Mouse (Mus musculus) CH12.LX (cell line): Measurements from ENCODE around the gene Hist1h3g. TPM values are rescaled to one million over a fixed set of nuclear protein-coding genes. Genes with fewer than 3 reads are reported as not detected.
A peak's percentile ranks its signal among the peaks of the same experiment; 100 is the strongest.

Source experiments
- DNase-seq: peaks from one replicate; pipeline ENCODE4 v3.0.0-alpha.2; 2013; ENCODE audit errors: extremely low read depth
- H3K27ac ChIP-seq: 2 replicates; pipeline ENCODE4 v1.5.1; 2012; ENCODE audit warnings: low read depth, mild to moderate bottlenecking, control low read depth, moderate library complexity; ENCODE audit not compliant: insufficient read depth
- H3K27me3 ChIP-seq: replicated peaks from 2 replicates; pipeline ENCODE3; 2012; ENCODE audit warnings: inconsistent platforms
- H3K36me3 ChIP-seq, 2 experiments: replicated peaks in 1 of 2; 2 replicates each; pipeline versions ENCODE3 to v1.6.1; 2012; ENCODE audit warnings: inconsistent platforms in 1 of 2, low read length in 1 of 2, mild to moderate bottlenecking in 1 of 2, mixed read lengths in 1 of 2, moderate library complexity in 1 of 2; ENCODE audit not compliant: control insufficient read depth in 1 of 2, insufficient read depth in 1 of 2
- H3K4me1 ChIP-seq, 2 experiments: 2 replicates each; pipeline ENCODE4 v1.6.1; 2012; ENCODE audit warnings: inconsistent platforms in 1 of 2, moderate library complexity in 1 of 2; ENCODE audit not compliant: insufficient read depth in 2 of 2, control insufficient read depth in 1 of 2
- H3K4me2 ChIP-seq: 2 replicates; pipeline ENCODE4 v1.6.1; 2012; ENCODE audit warnings: low read depth, mild to moderate bottlenecking, control low read depth; ENCODE audit not compliant: poor library complexity, insufficient read depth, severe bottlenecking
- H3K4me3 ChIP-seq, 3 experiments: fragments of 150-350 bp in 1 of 3; sonication (generic) in 1 of 3; replicated peaks in 1 of 3; 2 replicates each; pipeline versions ENCODE3 to v1.5.1; 2011 to 2012; ENCODE audit warnings: low read depth in 2 of 3, low read length in 2 of 3, mild to moderate bottlenecking in 2 of 3, moderate library complexity in 2 of 3, control low read depth in 1 of 3, improper control_type of control experiment in 1 of 3, inconsistent platforms in 1 of 3, mixed read lengths in 1 of 3; ENCODE audit not compliant: poor library complexity in 1 of 3
- H3K79me2 ChIP-seq: replicated peaks from 2 replicates; pipeline ENCODE4 v1.6.1; 2012; ENCODE audit warnings: mild to moderate bottlenecking, moderate library complexity; ENCODE audit not compliant: control insufficient read depth, poor library complexity, insufficient read depth, severe bottlenecking; ENCODE audit errors: extremely low read depth
- H3K9ac ChIP-seq: 2 replicates; pipeline ENCODE4 v1.6.1; 2012; ENCODE audit warnings: low read depth, mild to moderate bottlenecking, control low read depth, moderate library complexity; ENCODE audit not compliant: insufficient read depth
- H3K9me3 ChIP-seq: replicated peaks from 2 replicates; pipeline ENCODE3; 2012; ENCODE audit warnings: low read length, inconsistent platforms, mixed read lengths
- CHD2 ChIP-seq: IDR thresholded peaks from 2 replicates; pipeline ENCODE4 v1.6.1; 2011; ENCODE audit warnings: low read length, improper control_type of control experiment
- CTCF ChIP-seq, 2 experiments: IDR thresholded peaks in 1 of 2; conservative IDR thresholded peaks in 1 of 2; 2 replicates each; pipeline ENCODE4 v1.5.1; 2011 to 2012; ENCODE audit warnings: low read depth in 2 of 2, low read length in 2 of 2, improper control_type of control experiment in 1 of 2, inconsistent platforms in 1 of 2, mild to moderate bottlenecking in 1 of 2, moderate library complexity in 1 of 2
- E2F4 ChIP-seq: IDR thresholded peaks from 2 replicates; pipeline ENCODE4 v1.6.1; 2011; ENCODE audit warnings: low read depth, low read length, improper control_type of control experiment; ENCODE audit not compliant: insufficient replicate concordance
- ELF1 ChIP-seq: IDR thresholded peaks from 2 replicates; pipeline ENCODE4 v1.6.1; 2014; ENCODE audit warnings: low read depth, mild to moderate bottlenecking, inconsistent platforms, low read length, improper control_type of control experiment
- EP300 ChIP-seq: IDR thresholded peaks from 2 replicates; pipeline ENCODE4 v1.6.1; 2011; ENCODE audit warnings: low read length, improper control_type of control experiment
- GABPA ChIP-seq: IDR thresholded peaks from 2 replicates; pipeline ENCODE4 v1.6.1; 2012; ENCODE audit warnings: low read depth, low read length, improper control_type of control experiment, inconsistent platforms; ENCODE audit not compliant: insufficient replicate concordance
- HCFC1 ChIP-seq: IDR thresholded peaks from 2 replicates; pipeline ENCODE4 v1.6.1; 2012; ENCODE audit warnings: low read depth, mild to moderate bottlenecking, inconsistent platforms, low read length, improper control_type of control experiment
- IRF4 ChIP-seq: IDR thresholded peaks from 2 replicates; pipeline ENCODE4 v1.6.1; 2014; ENCODE audit warnings: low read depth, mild to moderate bottlenecking, inconsistent platforms, low read length, improper control_type of control experiment
- KAT2A ChIP-seq: IDR thresholded peaks from 2 replicates; pipeline ENCODE4 v1.6.1; 2012; ENCODE audit warnings: low read length, improper control_type of control experiment, inconsistent platforms; ENCODE audit not compliant: insufficient replicate concordance
- MAZ ChIP-seq: IDR thresholded peaks from 2 replicates; pipeline ENCODE4 v1.6.1; 2012; ENCODE audit warnings: low read depth, mild to moderate bottlenecking, inconsistent platforms, low read length, improper control_type of control experiment, moderate library complexity
- MEF2A ChIP-seq: IDR thresholded peaks from 2 replicates; pipeline ENCODE4 v1.6.1; 2014; ENCODE audit warnings: low read depth, mild to moderate bottlenecking, inconsistent platforms, low read length, improper control_type of control experiment, borderline replicate concordance
- MYC ChIP-seq: IDR thresholded peaks from 2 replicates; pipeline ENCODE4 v1.6.1; 2011; ENCODE audit warnings: low read depth, mild to moderate bottlenecking, improper control_type of control experiment, low read length
- NRF1 ChIP-seq: IDR thresholded peaks from 2 replicates; pipeline ENCODE4 v1.6.1; 2014; ENCODE audit warnings: low read depth, mild to moderate bottlenecking, inconsistent platforms, low read length, improper control_type of control experiment, moderate library complexity
- PAX5 ChIP-seq: IDR thresholded peaks from 2 replicates; pipeline ENCODE4 v1.6.1; 2012; ENCODE audit warnings: low read length, inconsistent platforms, mixed read lengths
- POLR2A ChIP-seq: IDR thresholded peaks from 2 replicates; pipeline ENCODE4 v1.6.1; 2011; ENCODE audit warnings: low read depth, mild to moderate bottlenecking, improper control_type of control experiment, low read length
- RAD21 ChIP-seq: IDR thresholded peaks from 2 replicates; pipeline ENCODE4 v1.6.1; 2011; ENCODE audit warnings: low read depth, mild to moderate bottlenecking, low read length, improper control_type of control experiment, moderate library complexity
- RCOR1 ChIP-seq: conservative IDR thresholded peaks from 2 replicates; pipeline ENCODE4 v1.6.1; 2012; ENCODE audit warnings: low read depth, mild to moderate bottlenecking, inconsistent platforms, low read length, improper control_type of control experiment
- SIN3A ChIP-seq: IDR thresholded peaks from 2 replicates; pipeline ENCODE4 v1.6.1; 2012; ENCODE audit warnings: low read length, improper control_type of control experiment, inconsistent platforms
- SMC3 ChIP-seq: IDR thresholded peaks from 2 replicates; pipeline ENCODE4 v1.6.1; 2011; ENCODE audit warnings: low read depth, low read length, improper control_type of control experiment
- TBP ChIP-seq: conservative IDR thresholded peaks from 2 replicates; pipeline ENCODE4 v1.6.1; 2011; ENCODE audit warnings: low read depth, low read length, improper control_type of control experiment
- TCF12 ChIP-seq: IDR thresholded peaks from 2 replicates; pipeline ENCODE4 v1.6.1; 2014; ENCODE audit warnings: low read depth, mild to moderate bottlenecking, inconsistent platforms, low read length, improper control_type of control experiment
- USF2 ChIP-seq: conservative IDR thresholded peaks from 2 replicates; pipeline ENCODE4 v1.6.1; 2011; ENCODE audit warnings: low read depth, low read length, improper control_type of control experiment
- ZC3H11A ChIP-seq: IDR thresholded peaks from 2 replicates; pipeline ENCODE4 v1.6.1; 2012; ENCODE audit warnings: low read depth, mild to moderate bottlenecking, inconsistent platforms, low read length, improper control_type of control experiment
- ZKSCAN1 ChIP-seq: IDR thresholded peaks from 2 replicates; pipeline ENCODE4 v1.6.1; 2012; ENCODE audit warnings: low read depth, inconsistent platforms, low read length, improper control_type of control experiment, borderline replicate concordance
- ZMIZ1 ChIP-seq: IDR thresholded peaks from 2 replicates; pipeline ENCODE4 v1.6.1; 2012; ENCODE audit warnings: low read depth, mild to moderate bottlenecking, inconsistent platforms, low read length, improper control_type of control experiment
- dilution Hi-C: fragments of 300-500 bp; cut with MboI; formaldehyde crosslinking; loops from 2 replicates; pipeline ENCODE4 v1.14.3; 2020; ENCODE audit warnings: low sequenced_read_pairs; ENCODE audit not compliant: extremely low pct_unique_long_range_greater_than_20kb, extremely low pct_ligation_motif_present
- in situ Hi-C: fragments of 300-500 bp; cut with MboI; formaldehyde crosslinking; loops from 3 replicates; pipeline ENCODE4 v1.14.3; 2019; ENCODE audit warnings: low sequenced_read_pairs, low pct_ligation_motif_present, low pct_unique_long_range_greater_than_20kb, mixed read lengths
- polyA plus RNA-seq: library from polyadenylated mRNA; unstranded; fragments of >175 nt; gene quantifications from 2 replicates; pipeline ENCODE4 v1.2.1, GENCODE M21; 2012; ENCODE audit warnings: low read depth; ENCODE audit not compliant: insufficient read length
- total RNA-seq, 2 experiments: library from RNA; depleted of rRNA; stranded (reverse); fragments of 300-350 nt in 1 of 2; fragments of >200 nt in 1 of 2; gene quantifications; 2 replicates each; pipeline ENCODE4 v1.2.3; 2012 to 2014

Gene Hist1h3g
- total and polyA plus RNA-seq, 3 experiments: 3.4 to 608 (median 75.3) TPM

DNA sequence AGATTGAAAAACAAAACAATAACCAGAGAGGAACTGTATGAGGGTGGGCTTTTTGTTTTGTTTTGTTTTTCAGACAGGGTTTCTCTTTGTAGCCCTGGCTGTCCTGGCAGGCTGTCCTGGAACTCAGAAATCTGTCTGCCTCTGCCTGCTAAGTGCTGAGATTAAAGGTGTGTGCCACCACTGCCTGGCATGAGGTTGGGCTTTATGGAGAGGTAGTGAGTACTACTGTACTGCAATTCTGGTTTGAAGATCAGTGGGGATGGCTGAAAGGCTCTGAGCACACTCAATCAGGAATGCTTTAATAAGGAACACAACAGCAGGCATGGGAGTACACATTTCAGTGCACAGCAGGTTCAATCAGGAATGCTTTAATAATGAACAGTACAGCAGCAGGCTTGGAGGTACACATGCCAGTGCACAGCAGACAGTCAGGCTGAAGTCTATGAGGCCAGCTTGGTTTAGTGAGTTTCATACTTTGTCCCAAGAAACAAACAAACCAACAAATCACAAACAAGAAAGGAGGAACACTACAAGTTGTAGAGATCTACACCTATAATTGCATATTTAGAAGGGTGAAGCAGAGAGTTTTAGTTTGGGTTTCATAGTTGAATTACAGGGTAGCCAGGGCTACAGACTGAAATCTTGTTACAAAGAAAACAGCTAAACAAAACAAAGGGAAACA lies 48.3 kb downstream of the Hist1h3g start:
- H3K4me1 ChIP-seq: peaks cover 3 to 39% of the 10 kb centered on the region in 2 experiments
- dilution Hi-C loops (no loop called here), in situ Hi-C loops (no loop called here)
- peak; percentile 37 for DNase-seq
- peak overlapping the region; percentile 93 for H3K27ac ChIP-seq
- H3K9ac ChIP-seq: peak overlapping the region; percentile 98
- H3K36me3 ChIP-seq: no peaks in the 10 kb centered on the region
- H3K79me2 ChIP-seq: no peaks in the 10 kb centered on the region
- no peaks in the 10 kb centered on the region for H3K9me3 ChIP-seq
- peak overlapping the region in 1 of 3 experiments; percentile 9 for H3K4me3 ChIP-seq
- H3K4me2 ChIP-seq: peak overlapping the region; percentile 78
- no peaks in the 10 kb centered on the region for H3K27me3 ChIP-seq
- no peak for TF ChIP-seq SIN3A
- no peak for TF ChIP-seq PAX5
- TF ChIP-seq E2F4: no peak
- no peak for TF ChIP-seq ZKSCAN1
- TF ChIP-seq POLR2A: 0 out of 2 replicates have a peak, but pooled peaks have one; percentile 19
- no peak for TF ChIP-seq TBP

DNA sequence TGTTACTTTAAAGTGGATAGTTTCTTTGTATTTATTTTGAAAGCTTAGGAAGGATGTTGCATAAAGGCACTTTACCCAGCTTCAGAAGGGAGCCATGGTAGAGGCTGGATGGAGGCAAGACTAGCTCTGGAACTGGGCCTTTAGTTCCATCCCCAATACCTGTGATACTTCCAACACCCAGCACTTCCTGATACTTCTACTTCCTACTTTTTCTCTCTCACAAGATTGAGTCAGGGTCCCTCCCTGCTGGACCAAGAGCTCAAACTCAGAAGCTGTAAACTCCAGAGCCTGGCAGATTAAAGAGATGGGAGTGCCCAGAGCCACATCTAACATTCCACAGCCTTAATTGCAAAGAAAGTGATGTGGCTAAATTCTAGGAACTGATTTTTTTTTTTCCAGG lies 49.1 kb downstream of the Hist1h3g start:
- peaks cover 3 to 47% of the 10 kb centered on the region in 2 experiments for H3K4me1 ChIP-seq
- no peaks in the 10 kb centered on the region for H3K36me3 ChIP-seq
- no peak for TF ChIP-seq IRF4
- peak; percentile 37; the same call in 1 of the 2 replicates for TF ChIP-seq ELF1
- dilution Hi-C loops (no loop called here), in situ Hi-C loops (no loop called here)
- no peaks in the 10 kb centered on the region for H3K9me3 ChIP-seq
- no peaks in the 10 kb centered on the region for H3K79me2 ChIP-seq
- peak overlapping the region; percentile 98 for H3K9ac ChIP-seq
- H3K27me3 ChIP-seq: no peaks in the 10 kb centered on the region
- H3K27ac ChIP-seq: peak overlapping the region; percentile 86
- H3K4me3 ChIP-seq: peak overlapping the region in 1 of 3 experiments; percentile 24
- H3K4me2 ChIP-seq: peak overlapping the region; percentile 96
- DNase-seq: peak; percentile 52

DNA sequence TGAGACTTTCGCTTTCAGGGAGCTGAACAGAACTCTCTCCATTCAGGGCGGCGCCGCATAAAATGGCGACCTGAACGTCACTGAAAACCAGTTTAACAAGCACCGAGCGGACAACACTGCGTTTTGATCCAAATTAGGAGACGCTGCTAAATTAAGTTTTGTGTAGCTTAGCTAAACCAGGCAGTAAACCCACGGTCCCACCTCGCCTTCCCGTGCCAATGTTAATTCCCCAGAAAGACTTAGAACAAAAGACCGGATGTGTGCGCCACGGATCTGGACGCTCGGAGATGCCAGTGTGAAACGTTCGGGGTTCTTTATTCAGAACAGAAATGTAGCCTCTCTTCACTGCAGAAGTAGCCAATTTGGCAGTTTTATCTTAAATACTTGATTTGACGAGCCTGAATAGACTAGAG lies 49.8 kb downstream of the Hist1h3g start:
- no peaks in the 10 kb centered on the region for H3K9me3 ChIP-seq
- H3K79me2 ChIP-seq: no peaks in the 10 kb centered on the region
- peak overlapping the region; percentile 94 for H3K27ac ChIP-seq
- H3K4me2 ChIP-seq: peak overlapping the region; percentile 96
- dilution Hi-C loops (no loop called here), in situ Hi-C loops (no loop called here)
- peak overlapping the region; percentile 98 for H3K9ac ChIP-seq
- H3K27me3 ChIP-seq: no peaks in the 10 kb centered on the region
- DNase-seq: peak; percentile 88
- H3K36me3 ChIP-seq: no peaks in the 10 kb centered on the region
- peak overlapping the region; percentile 23 to 47 (median 45) for H3K4me3 ChIP-seq
- H3K4me1 ChIP-seq: peaks cover 3 to 49% of the 10 kb centered on the region in 2 experiments
- TF ChIP-seq CTCF (conservative IDR thresholded peaks at IDR 0.05 in 1 of 2, IDR thresholded peaks at IDR 0.05 in 1 of 2; ENCODE audit: low read depth in 2 of 2, low read length in 2 of 2) (no peak), HCFC1 (peak; percentile 37), ZMIZ1 (peak; percentile 95), NRF1 (peak; percentile 42), TBP (no peak; the same call in 1 of the 2 replicates), MEF2A (peak; percentile 65; the same call in 1 of the 2 replicates), CHD2 (peak; percentile 84), MYC (no peak; the same call in 1 of the 2 replicates), KAT2A (no peak), RCOR1 (no peak), GABPA (no peak), USF2 (no peak), EP300 (no peak; the same call in 1 of the 2 replicates), ZC3H11A (no peak), RAD21 (no peak), SMC3 (peak; percentile 18; the same call in 1 of the 2 replicates), MAZ (no peak), TCF12 (no peak), ZKSCAN1 (no peak), E2F4 (no peak)
